ENCODE assay signal across 13 mouse cellular contexts in genomic region chr2:37767739-37768138, GRCm38 (mm10). TPM values are rescaled to one million over a fixed set of nuclear protein-coding genes. Genes with fewer than 3 reads are reported as not detected.
DNase-seq lines count a peak whose midpoint lies in the region; ATAC-seq and TF ChIP-seq lines count a peak whose summit lies in the region.
"Had no signal": no experiment of that assay in that cellular context is flagged by ENCODE, and none has a peak within 500 bp of the region (broad histone marks: within the 10 kb centered on the region; RNA-seq: fewer than 3 reads in every experiment).

No protein-coding gene starts in this region.

- ATAC-seq in intestine, embryonic 15.5 days: no peak
- ATAC-seq in intestine, embryonic 16.5 days: no peak
- ATAC-seq in forebrain, embryonic 12.5 days (ENCODE audit: low FRiP score): no peak
- ATAC-seq: forebrain, embryonic 15.5 days had no signal

- no peak overlapping the region for H3K4me2 ChIP-seq in intestine, embryonic 15.5 days (replicated peaks)
- H3K4me2 ChIP-seq in intestine, embryonic 16.5 days (ENCODE audit: low read depth, low read length): no peak overlapping the region
- no peak overlapping the region for H3K4me2 ChIP-seq in forebrain, embryonic 12.5 days
- H3K4me2 ChIP-seq: forebrain, embryonic 15.5 days had no signal

- WGBS in heart, embryonic 10.5 days: 65% methylated on average over 3 of the region's 3 CpGs
- 66% methylated on average over 3 of the region's 3 CpGs for whole genome bisulfite sequencing in intestine, embryonic 15.5 days
- 78% methylated on average over 3 of the region's 3 CpGs for whole genome bisulfite sequencing in intestine, embryonic 16.5 days
- 91% methylated on average over 3 of the region's 3 CpGs for WGBS in thymus, adult 2 months
- WGBS in forebrain, embryonic 12.5 days: 58% methylated on average over 3 of the region's 3 CpGs

- H3K4me1 ChIP-seq in heart, embryonic 10.5 days: peaks cover 60% of the 10 kb centered on the region
- peaks cover 32% of the 10 kb centered on the region for H3K4me1 ChIP-seq in intestine, embryonic 15.5 days (replicated peaks)
- H3K4me1 ChIP-seq in intestine, embryonic 16.5 days (ENCODE audit: control insufficient read depth, insufficient read depth, low read length): peaks cover 26% of the 10 kb centered on the region
- peaks cover 52% of the 10 kb centered on the region for H3K4me1 ChIP-seq in thymus, adult 2 months (replicated peaks; ENCODE audit: control insufficient read depth, insufficient read depth, low read length)
- peaks cover 57% of the 10 kb centered on the region for H3K4me1 ChIP-seq in forebrain, embryonic 12.5 days

- H3K4me3 ChIP-seq in heart, embryonic 10.5 days: no peak overlapping the region
- no peak overlapping the region for H3K4me3 ChIP-seq in intestine, embryonic 15.5 days (replicated peaks)
- no peak overlapping the region for H3K4me3 ChIP-seq in intestine, embryonic 16.5 days (ENCODE audit: low read length)
- H3K4me3 ChIP-seq in thymus, adult 2 months (ENCODE audit: control insufficient read depth, insufficient read depth, low read length): no peak overlapping the region
- no peak overlapping the region for H3K4me3 ChIP-seq in forebrain, embryonic 12.5 days (replicated peaks)
- H3K4me3 ChIP-seq: forebrain, embryonic 15.5 days had no signal

- no peak for TF ChIP-seq CTCF in thymus, adult 2 months (IDR thresholded peaks at IDR 0.05; ENCODE audit: borderline replicate concordance, control insufficient read depth, extremely low read depth, insufficient read depth, low read length, poor library complexity)

- no peak for TF ChIP-seq POLR2A in thymus, adult 2 months (IDR thresholded peaks at IDR 0.05; ENCODE audit: control insufficient read depth, extremely low read depth, insufficient read depth, low read length, poor library complexity)

- H3K9me3 ChIP-seq in heart, embryonic 10.5 days: no peaks in the 10 kb centered on the region
- H3K9me3 ChIP-seq in intestine, embryonic 15.5 days: no peaks in the 10 kb centered on the region
- H3K9me3 ChIP-seq in intestine, embryonic 16.5 days (ENCODE audit: control insufficient read depth, low read length): no peaks in the 10 kb centered on the region
- H3K9me3 ChIP-seq in forebrain, embryonic 12.5 days: no peaks in the 10 kb centered on the region
- H3K9me3 ChIP-seq: forebrain, embryonic 15.5 days; G1E had no signal

- no peak for DNase-seq in heart, embryonic 10.5 days (ENCODE audit: low spot score)
- no peak for DNase-seq in heart, adult 9 months (ENCODE audit: low spot score in 2 of 2)
- no peak for DNase-seq in thymus, adult 2 months
- no peak for DNase-seq in thymus, adult 18-20 months
- DNase-seq in adrenal gland, adult 2 months: no peak
- DNase-seq: cerebellum, postnatal 36 days; lung, adult 2 months had no signal

- peak overlapping the region; percentile 57; the same call in 1 of the 2 replicates for H3K27ac ChIP-seq in heart, embryonic 10.5 days
- peak overlapping the region; percentile 56 for H3K27ac ChIP-seq in intestine, embryonic 15.5 days
- H3K27ac ChIP-seq in intestine, embryonic 16.5 days (ENCODE audit: low read length): no peak overlapping the region
- peak overlapping the region; percentile 40; the same call in 1 of the 2 replicates for H3K27ac ChIP-seq in thymus, adult 2 months (ENCODE audit: control insufficient read depth, insufficient read depth, low read length)
- no peak overlapping the region for H3K27ac ChIP-seq in forebrain, embryonic 12.5 days

- no peak overlapping the region for H3K9ac ChIP-seq in intestine, embryonic 15.5 days
- H3K9ac ChIP-seq in intestine, embryonic 16.5 days (ENCODE audit: low read depth, low read length): no peak overlapping the region
- no peak overlapping the region for H3K9ac ChIP-seq in forebrain, embryonic 12.5 days
- H3K9ac ChIP-seq: forebrain, embryonic 15.5 days had no signal

- H3K36me3 ChIP-seq in heart, embryonic 10.5 days: no peaks in the 10 kb centered on the region
- H3K36me3 ChIP-seq in intestine, embryonic 15.5 days: no peaks in the 10 kb centered on the region
- H3K36me3 ChIP-seq in intestine, embryonic 16.5 days (ENCODE audit: control insufficient read depth, insufficient read depth, low read length): no peaks in the 10 kb centered on the region
- H3K36me3 ChIP-seq in thymus, adult 2 months (ENCODE audit: control insufficient read depth, insufficient read depth, low read length): no peaks in the 10 kb centered on the region
- H3K36me3 ChIP-seq in forebrain, embryonic 12.5 days (replicated peaks): no peaks in the 10 kb centered on the region
- H3K36me3 ChIP-seq: forebrain, embryonic 15.5 days; G1E had no signal

- H3K27me3 ChIP-seq in heart, embryonic 10.5 days (ENCODE audit: insufficient read depth, poor library complexity, severe bottlenecking): no peaks in the 10 kb centered on the region
- no peaks in the 10 kb centered on the region for H3K27me3 ChIP-seq in intestine, embryonic 15.5 days (replicated peaks)
- no peaks in the 10 kb centered on the region for H3K27me3 ChIP-seq in intestine, embryonic 16.5 days (replicated peaks; ENCODE audit: control insufficient read depth, insufficient read depth, low read length)
- no peaks in the 10 kb centered on the region for H3K27me3 ChIP-seq in thymus, adult 2 months (ENCODE audit: control insufficient read depth, insufficient read depth, low read length)
- H3K27me3 ChIP-seq in forebrain, embryonic 12.5 days: peaks cover 51% of the 10 kb centered on the region
- H3K27me3 ChIP-seq: forebrain, embryonic 15.5 days had no signal

RNA-seq across cellular contexts. Expression of gene Crb2, which starts 8.3 kb away (rescaled TPM):
- polyA plus RNA-seq in heart, embryonic 10.5 days (2016; fragmentation: Nextera tagmentation; extraction: Ambion mirVana): 15.2 and 18.5 TPM in 2 replicates
- polyA plus RNA-seq in intestine, embryonic 15.5 days (2015; fragmentation: Nextera tagmentation; extraction: Ambion mirVana): 1.9 and 2.1 TPM in 2 replicates
- polyA plus RNA-seq in intestine, embryonic 16.5 days (2015; fragmentation: Nextera tagmentation; extraction: Ambion mirVana): 0.95 and 1.1 TPM in 2 replicates
- 0.17 and 0.38 TPM in 2 replicates for polyA plus RNA-seq in thymus, adult 2 months (2012; rRNA removed)
- polyA plus RNA-seq in forebrain, embryonic 12.5 days (2016; fragmentation: Nextera tagmentation; extraction: Ambion mirVana): 24.8 and 24.9 TPM in 2 replicates
- under 1 TPM; 0.32 to 0.73 TPM for total RNA-seq in adrenal gland, adult 2 months (2021)
- polyA plus RNA-seq in adrenal gland, adult 2 months (2012; rRNA removed): 0.47 and 0.86 TPM in 2 replicates
- total RNA-seq: megakaryocyte progenitor cell, adult 5-6 weeks had no signal
- polyA plus RNA-seq: G1E had no signal

Comparison
In these comparisons a context has a peak if more than half of its experiments do, and no peak if none do; other contexts are left out.
1. H3K27ac ChIP-seq: peak in heart, embryonic 10.5 days (single experiment), intestine, embryonic 15.5 days (single experiment) and thymus, adult 2 months (single experiment); none in intestine, embryonic 16.5 days (single experiment) and forebrain, embryonic 12.5 days (single experiment).